Mouse (Mus musculus): ENCODE measurements around the gene Trappc6a. TPM values are rescaled to one million over a fixed set of nuclear protein-coding genes. Genes with fewer than 3 reads are reported as not detected.

The Trappc6a gene
- total RNA-seq, 2 experiments from 2014 or later = 45.8 to 46.8 TPM

DNA sequence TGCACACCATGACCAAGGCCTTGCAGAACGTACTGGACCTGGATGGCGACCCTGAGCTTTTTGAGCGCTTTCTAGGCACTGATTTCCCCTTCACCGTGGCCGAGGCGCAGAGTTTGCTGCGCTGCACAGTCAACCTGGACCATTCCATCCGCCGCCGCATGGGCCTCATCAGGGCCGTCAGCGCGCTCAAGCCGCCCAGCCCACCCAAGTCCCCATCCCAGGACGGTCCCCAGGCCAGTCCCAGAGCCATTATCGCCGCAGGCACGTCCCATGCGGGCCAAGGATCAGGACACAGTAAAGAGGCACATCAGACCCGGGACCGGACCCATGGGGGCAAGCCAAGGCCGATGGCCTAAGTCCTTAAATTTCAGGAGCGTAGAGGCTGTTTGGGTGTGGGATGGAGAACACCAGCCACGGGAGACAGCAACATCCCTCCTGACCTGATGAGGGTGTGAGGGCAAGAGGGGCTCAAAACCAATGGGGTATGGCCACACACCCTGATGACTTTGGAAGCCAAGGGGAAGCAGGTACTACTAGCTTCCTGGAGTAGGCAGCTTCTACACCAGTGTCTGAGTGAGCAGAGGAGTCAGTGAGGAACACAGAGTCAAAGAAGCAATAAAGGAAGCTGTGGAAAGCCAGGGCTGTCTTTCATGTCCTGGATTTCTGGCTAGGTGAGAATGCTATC is 16.4 kb downstream of the Trappc6a start:
- no peak for DNase-seq

DNA sequence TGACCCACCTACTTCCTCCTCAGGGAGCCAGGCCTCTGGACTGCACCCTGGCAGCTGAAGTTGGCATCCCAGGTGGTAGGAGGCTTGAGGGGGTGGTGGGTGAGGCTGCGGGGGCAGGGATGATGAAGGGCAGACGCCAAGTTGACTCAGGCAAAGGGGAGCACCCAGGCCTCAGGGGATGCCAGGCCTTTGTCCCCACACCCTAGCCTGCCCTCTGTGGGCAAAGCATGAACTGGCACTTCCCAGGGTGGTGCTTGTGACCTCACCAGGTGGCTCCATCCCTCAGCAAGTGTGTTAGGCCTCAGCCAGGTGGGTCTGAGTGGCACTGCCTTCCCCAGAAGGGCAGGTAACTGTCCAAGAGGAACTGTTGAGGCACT is 16.9 kb downstream of the Trappc6a start:
- no peak for DNase-seq

DNA sequence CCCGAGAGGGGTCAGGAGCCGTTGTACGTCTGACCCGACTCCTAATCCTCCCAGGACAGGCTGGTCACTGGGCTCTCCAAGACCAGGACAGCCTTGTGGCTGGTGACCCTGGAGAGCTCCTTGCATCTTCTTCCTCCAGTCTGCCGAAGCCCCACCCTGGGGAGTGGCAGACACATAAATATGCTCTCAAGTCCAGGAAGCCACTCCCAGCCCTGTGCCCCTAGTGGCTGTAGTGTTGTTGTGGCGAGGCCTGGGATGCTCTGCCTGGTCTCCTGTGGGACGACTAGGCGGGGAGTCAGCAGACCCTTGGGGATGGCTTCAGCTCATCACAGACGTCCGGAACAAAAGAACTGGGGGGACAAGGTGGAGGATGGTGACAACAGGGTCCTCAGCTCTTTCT is 22.9 kb downstream of the Trappc6a start:
- no peak for DNase-seq

DNA sequence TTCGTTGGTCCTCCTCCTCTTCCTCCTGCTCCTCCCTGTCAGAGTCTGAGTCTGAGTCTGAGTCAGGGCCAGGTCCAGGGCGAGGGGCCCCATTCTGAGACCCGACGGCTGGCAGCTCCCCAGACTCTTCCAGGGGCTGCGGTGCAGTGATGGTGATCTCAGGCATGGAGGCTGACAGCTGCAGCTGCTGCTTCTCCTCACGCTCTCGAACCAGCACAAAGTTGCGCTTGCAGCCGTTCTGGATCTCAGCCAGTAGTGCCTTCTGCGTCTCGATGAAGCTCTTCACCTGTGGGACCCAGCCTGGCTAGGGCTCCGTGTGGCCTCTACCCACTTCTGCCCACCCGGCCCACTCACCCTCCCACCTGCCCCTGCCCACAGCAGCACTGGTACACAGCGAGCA is 24.0 kb downstream of the Trappc6a start:
- no peak for DNase-seq

DNA sequence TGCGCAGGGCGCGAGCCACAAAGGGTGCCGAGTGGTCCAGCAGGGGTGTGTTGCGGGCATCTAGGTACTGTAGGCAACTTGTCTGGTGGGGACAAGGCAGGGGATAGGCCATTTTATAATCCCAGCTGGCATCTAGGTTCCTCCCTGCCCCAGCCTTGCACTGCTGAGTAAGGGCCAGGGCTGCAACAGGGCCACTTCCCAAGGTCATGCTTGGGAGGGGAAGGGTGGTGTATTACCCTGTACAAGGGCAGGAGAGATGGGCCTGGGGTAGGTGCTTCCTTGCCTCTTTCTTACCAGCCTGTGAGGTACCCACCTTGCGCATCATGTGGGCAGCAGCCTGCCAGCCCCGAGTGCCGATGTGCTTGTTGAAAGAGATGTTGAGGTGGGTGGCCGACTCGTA is 26.5 kb downstream of the Trappc6a start:
- DNase-seq = no peak

DNA sequence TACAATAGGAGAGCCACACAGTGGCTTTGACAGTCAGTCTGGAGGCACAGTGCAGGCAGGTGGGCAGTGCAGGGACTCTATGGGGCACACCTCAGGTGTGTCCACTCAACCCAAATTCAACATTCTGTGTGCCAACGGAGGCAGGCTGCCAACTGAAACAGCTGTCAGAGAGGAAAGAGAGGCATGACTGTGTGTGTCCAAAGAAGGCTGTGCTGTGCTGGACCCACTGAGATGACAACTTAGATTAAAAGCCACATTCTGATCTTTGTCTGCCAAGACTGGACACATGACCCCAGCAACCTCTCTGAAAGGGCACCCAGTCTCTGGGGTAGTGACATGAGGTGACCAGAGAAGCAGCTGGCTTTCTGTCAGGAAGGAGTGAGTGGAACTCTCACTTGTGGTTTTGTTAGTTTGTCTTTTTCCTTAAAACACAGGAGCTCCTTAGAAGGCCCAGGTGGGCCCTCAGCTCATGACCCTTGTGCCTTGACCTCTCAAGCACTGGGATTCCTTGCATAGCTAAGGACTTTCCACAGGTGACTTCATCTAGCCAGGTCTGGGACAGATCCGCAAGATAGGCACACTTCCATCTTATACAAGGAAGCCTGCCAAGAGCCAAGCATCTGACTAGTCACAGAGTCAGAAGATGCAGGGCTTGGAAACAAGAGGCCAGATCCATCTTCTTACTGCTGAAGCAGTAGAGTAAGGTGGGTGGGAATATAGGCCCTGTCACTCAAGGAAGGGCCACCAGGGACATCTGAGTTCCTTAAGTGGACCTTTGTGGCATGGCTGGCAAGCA is 32.8 kb downstream of the Trappc6a start:
- no peak for DNase-seq

DNA sequence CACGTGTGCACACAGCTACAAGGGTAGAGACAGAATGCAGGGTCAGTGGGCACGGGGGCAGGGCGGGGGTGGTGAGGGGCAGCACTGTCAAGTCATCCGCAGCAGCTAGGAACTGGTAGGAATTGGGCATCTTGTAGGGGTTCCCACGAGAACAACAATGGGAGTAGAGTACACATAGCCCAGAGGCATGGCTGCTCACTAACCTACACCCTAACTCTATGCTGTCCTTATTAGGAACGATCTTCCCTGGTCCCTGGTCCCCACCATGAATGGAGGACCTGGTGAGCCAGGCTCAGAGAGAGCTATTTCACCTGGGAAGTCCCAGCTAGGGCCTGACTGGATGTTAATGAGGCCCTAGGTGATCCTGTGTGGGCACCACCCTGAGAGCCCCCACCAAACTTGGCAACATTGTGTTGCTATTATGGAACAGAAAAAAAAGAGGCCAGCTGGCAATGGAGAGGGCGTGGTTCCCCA is 33.5 kb downstream of the Trappc6a start:
- DNase-seq = no peak

DNA sequence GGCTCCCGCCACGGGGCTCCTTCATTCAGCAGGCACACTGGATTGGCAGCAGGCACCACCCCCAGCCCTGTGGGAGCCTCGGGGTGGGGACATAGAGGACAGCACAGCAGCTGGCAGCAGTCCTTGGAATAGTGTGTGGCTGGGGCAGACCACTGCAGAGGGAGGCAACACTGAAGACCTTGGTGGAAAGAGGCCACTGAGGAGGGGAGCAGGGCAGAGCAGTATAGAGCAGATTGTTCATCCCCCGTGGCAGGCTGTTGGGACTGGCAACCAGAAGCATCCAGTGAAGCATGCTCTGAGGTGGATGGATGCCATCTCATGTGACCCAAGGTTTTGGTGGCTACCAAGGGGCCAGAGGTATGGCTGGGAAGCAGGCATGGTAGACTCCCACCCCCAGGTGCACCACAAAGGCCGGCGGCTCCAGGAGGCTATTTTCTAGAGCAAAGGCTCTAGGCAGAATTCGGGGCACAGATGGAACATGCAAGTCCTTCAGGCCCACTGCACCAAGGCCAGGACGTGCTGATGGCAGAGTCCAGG is 34.0 kb downstream of the Trappc6a start:
- DNase-seq = peak; percentile 65

DNA sequence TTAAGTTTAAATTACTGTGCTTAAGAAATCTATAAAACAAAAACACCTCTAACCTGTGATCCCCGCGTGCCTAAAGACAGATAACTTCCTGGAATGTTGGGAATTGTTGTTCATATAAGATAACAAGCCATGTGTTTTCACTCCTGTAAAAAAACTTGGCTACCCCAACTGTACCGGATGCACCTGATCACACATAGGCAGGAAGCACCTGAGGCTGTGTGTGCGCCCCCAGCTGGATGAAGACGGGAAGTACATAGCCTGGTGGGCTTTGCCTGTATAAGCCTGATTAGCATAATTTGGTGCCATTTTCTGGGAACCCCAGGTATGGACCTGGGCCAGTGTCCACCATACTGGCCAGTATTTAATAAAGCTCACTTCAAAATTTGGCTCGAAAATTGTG is 35.4 kb downstream of the Trappc6a start:
- peak; percentile 56 for DNase-seq

DNA sequence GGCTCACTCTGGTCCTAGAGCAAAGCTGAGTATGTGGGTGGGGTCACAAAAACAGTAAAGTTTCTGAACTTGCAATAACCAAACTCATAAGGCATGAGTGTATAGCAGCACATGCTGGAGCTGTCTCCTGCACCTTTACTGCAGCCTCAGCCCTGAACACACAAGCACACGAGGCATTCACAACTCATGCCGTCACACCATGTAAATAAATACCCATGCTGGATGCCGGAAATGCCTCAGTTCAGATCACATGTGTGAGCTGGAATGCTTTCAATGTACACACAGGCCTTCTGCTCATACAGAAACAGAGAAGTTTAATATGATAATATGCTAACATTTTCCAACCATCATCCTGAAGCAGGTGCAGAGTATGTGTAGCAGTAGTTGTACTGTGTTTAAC is 37.8 kb downstream of the Trappc6a start:
- DNase-seq = no peak

DNA sequence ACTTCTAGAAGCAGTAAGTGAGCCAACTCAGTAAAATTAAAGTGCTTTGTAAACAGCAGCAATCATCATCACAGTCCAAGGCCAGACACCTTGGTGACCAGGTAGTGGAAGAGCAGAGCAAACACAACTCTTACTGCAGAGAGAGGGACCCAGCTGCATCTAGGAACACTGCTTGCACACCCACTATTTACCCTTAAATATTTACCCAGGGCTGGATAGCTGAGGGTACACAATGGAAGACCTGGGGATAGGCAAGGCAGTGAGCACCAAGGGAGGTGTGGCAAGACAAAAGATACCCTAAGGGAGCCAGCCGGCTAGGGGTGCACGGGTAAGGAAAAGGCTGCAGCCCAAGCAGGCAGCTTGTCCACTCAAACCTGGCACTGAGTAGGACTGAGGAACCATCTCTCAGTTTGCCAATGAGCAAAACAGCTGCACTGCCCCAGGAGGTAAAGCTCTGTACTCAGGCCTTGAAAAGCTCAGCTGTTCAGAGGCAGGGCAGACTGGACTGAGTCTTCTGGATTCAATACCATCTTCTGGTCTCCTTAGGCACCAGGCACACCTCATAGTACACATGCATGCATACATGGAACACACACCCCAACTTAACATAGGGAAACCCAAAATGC is 39.3 kb downstream of the Trappc6a start:
- no peak for DNase-seq

DNA sequence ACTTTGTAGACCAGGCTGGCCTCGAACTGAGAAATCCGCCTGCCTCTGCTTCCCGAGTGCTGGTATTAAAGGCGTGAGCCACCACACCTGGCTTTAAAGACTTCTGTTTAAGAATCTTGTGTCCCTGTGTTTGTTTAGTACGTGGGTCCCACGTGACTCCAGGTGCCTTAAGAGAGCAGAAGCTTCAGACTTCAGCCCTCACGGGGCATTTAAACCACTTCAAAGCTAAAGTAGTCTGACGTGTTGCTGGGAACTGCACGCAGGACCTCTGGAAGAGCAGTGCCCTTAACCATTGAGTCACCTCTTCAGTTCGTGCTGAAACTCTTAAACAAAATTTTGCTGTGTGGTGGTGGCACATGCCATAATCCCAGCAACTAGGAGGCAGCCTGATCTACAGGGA is 41.2 kb downstream of the Trappc6a start:
- DNase-seq = no peak

DNA sequence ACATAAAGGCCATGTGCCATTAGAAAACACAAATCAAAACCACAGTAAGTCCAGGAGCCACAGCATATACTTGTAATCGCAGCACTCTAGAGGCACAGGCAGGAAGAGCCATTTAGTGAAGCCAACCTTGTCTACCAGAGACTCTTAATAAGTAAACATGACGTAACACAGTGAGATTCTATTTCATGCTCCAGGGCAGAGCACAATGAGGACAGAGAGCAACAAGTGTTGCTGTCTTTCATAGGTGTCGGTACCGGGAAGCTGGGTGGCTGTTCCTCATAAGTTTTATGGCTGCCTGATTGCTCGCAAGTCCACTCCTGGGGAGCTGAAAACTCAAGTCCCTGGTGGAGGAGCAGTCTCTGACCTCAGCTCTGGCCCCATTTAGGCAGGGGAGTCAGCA is 43.4 kb downstream of the Trappc6a start:
- no peak for DNase-seq

DNA sequence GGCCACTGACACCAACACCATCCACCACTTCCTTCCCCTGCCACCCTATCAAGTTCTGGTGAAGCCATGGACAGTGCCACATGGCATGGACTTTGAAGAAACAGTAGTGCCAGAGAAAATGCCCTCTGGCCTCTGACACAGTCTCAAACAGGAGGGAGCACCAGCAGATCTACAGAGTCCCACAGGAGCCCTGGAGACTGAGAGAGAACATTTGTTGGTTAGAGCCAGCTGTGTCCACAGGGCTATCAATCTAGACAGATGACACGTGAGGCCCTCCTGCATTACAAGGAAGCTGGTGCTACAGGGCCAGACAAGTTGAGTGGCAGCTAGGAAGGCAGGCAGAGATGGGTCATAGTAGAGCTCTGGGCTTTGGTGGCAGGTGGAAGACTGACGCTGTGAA is 44.2 kb downstream of the Trappc6a start:
- DNase-seq = no peak

DNA sequence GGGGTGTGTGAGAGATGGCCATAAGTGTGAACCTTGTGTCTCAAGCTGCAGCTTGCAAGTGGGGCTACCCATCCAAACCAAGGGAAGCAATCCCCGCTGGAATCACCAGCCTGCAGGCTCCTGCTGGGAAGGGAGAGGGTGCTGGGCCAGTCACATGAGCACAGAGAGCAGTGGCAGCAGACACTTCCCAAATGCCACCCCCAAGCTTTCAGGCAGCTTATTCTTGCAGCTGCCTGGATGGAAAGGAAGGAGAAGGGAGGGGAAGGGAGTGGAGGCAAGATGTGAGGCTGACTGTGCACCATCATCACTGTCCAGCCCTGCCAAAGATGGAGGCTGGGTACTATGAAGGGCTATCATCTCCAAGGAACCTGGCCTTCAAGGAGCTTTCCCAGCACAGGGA is 46.0 kb downstream of the Trappc6a start:
- no peak for DNase-seq

DNA sequence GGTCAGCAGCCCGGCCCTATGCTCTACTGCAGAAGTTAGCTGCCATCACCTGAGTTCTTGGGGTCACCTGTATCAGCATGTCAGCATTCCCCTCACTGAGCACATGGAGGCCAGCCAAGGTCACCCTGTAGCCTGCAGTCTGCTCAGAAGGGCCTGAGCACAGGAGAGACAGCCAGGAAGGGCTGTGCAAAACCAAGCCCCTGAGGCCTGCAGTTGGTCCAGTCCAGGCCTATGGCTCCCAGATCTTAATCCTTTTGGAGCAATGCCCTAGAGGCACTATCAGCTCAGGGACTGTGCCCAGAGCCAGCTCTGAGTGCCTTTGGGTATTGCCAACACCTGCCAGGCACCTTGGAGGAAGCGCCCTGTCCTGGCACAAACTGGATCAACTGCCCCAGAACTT is 48.9 kb downstream of the Trappc6a start:
- DNase-seq = no peak

DNA sequence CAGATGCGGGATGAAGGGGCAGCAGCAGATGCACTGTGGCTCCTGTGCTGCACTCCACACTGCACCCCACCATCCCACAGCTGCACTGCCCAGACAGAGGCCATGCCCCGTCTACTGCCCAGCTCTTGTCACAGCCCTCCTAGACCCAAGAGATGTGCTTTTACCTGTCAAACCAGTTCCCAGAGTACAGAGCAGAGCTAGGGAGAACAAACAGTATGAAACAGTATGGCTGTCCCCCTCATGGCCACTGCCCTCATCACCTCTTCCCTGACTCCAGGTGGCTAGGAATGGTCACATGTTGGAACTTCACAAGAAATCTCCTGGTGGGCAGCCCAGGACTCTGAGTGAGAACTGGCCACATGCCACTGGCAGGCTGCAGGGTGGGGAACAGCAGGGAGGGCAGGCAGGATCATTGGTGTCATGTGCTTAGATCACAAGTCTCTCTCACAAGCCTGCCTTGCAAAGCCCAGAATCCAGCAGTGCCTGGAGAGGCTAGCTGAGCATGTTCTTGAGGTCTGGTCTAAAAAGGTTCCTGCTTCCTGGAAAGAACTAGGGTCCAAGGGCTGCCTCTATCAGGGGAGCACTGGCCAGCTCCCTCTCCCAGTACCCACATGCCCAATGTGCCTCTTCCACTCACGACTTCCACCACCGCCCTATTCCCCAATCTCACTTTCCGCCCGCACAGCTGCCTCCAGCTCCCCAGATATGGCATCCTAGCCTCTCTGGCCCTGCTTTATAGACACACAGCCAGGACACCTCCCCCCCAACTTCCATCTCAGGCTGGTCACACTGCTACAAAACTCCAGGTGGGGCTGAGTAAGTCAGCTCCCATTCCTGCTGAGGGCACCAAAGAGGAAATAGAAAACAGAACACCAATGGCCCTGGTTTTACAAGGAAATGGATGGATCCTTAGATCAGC is 50.0 kb downstream of the Trappc6a start:
- peak; percentile 66 for DNase-seq

DNA sequence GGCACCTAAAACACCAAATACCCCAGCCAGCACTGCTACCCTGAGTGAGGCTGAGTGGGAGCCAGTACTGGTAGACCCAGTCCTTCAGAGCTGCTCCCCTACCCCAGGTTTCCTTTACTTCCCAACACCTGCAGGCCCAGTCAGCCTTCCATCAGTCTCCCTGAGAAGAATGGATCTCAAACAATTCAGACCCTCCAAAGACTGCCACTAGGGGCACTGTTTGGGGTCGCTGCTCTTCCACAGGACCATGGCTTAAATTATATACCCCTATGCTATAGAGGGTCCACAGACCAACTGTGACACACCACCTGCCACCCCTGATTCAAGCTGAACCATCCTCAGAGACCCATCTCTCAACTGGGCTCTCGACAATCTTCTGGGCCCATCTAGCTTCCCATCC is 50.8 kb downstream of the Trappc6a start:
- DNase-seq = no peak

DNA sequence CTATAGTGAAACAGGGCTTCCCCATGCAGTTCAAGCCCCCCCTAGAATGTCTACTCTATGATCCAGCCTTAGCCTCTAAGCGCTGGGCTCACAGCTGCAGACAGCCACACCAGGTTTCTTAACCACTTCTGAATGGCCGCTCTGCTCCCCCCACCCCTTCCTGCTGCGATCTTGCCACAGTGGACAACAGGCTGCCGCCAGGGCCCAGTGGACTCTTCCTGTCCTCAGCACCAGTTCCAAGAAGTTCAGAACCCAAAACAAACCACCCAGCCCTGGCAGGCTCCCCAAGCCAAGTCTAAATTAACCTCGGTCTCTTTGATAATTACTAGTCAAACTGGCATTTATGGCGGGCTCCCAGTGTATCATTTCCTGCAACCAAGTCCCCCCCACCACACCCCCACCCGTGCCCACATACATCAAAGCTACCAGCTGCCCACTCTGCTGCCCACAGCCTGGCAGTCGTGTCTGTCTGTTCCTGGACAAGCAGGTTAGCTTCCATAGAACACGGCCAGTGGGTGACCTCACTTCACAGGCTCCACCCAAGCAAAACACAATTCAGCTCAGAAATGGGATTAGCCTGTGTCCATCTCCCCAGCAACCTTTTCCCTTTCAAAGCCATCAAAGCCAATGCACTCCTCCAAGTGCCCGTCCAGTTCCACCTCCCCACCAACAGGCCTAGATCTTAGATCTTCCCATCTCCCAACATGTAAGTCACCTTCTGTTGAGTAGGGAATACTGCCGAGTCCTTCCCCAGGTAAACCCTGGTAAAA is 52.5 kb downstream of the Trappc6a start:
- DNase-seq = peak; percentile 29

DNA sequence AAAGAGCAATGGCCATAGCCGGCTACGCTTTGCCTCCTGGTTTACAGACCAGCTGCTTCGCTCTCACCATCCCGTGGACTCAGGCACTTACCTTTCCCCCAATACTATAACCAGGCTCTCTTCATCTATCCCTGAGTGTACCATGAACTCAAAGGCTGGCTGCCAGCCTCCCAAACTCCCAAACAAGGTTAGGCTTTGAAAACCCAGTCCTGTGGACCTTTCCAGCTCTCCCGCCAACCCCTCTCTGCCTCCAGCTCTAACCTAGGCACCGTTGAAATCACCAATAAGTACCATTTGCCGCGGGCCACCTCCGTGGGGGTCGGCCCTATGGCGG is 53.2 kb downstream of the Trappc6a start:
- DNase-seq = no peak

DNA sequence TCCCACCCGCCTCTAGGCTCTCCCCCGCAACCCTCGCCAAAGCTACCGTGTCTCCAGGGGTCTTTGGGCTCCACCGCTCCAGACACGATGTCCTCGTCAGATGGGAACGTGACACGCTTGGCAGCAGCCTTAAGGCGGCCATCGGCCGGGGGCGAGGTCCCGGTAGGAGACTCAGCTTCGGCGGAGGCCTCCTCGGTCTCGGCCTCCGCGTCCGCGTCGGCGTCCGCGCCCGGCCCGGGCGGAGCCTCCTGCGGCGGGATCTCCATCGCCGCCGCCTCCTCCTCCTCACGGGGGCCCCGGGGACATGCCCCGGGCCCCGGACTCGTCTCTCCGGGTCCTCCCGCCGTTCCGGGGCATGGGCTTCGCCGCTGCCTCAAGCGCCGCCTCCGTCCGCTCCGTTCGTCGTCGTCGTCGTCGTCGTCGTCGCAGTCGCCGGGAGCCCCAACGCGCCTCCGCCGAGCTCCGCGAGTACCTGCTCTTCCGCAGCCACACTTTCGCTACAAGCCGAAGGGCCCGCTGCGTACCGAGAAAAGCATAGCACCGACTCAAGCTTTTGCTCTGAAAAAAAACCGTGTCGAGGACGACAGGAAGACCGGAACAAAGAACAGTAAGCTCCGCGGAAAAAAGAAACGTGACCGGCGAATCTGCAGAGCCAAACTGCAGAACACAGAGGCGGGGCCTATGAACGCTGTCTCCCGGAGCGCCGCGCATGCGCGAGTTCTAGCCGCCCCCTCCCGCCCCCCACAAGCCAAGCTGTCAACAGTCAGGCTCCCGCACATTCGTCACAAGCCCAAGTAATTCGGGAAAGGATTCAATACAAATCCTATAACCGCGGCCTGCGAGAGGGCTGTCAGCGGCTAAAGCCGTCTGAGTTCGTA is 53.8 kb downstream of the Trappc6a start:
- peak; percentile 93 for DNase-seq

Measured in heart, postnatal 4 days (tissue).